Mouse (Mus musculus): ENCODE measurements at regions not wholly inside any gene's neighbourhood (a gene's known extent, or its start where the extent isn't known, plus 50 kb on each side); places are given as distances from the start of the nearest gene placed in this dataset.

GRCm38 (mm10) chr10:111783496-111783895 is 189.0 kb upstream of the Krr1 start:
- no peak for DNase-seq (ENCODE audit: low read depth, low spot score)

- no peak for DNase-seq (ENCODE audit: low read depth, low spot score)
Measured at GRCm38 (mm10) chr10:111784065-111784853, 188.2 kb upstream of the Krr1 start.

- no peak for DNase-seq (ENCODE audit: low read depth, low spot score)
Measured at GRCm38 (mm10) chr10:111787175-111787574, 185.3 kb upstream of the Krr1 start.

GRCm38 (mm10) chr10:111789264-111789663 is 183.2 kb upstream of the Krr1 start:
- no peak for DNase-seq (ENCODE audit: low read depth, low spot score)

GRCm38 (mm10) chr10:111790911-111791310 is 181.6 kb upstream of the Krr1 start:
- no peak for DNase-seq (ENCODE audit: low read depth, low spot score)

GRCm38 (mm10) chr10:111795056-111795455 is 177.4 kb upstream of the Krr1 start:
- DNase-seq (ENCODE audit: low read depth, low spot score): no peak

- no peak for DNase-seq (ENCODE audit: low read depth, low spot score)
Measured at GRCm38 (mm10) chr10:111795756-111796155, 176.7 kb upstream of the Krr1 start.

- no peak for DNase-seq (ENCODE audit: low read depth, low spot score)
Measured at GRCm38 (mm10) chr10:111798851-111799281, 173.6 kb upstream of the Krr1 start.

- DNase-seq (ENCODE audit: low read depth, low spot score): no peak
Measured at GRCm38 (mm10) chr10:111799850-111800589, 172.4 kb upstream of the Krr1 start.

GRCm38 (mm10) chr10:111800590-111800935 is 171.9 kb upstream of the Krr1 start:
- no peak for DNase-seq (ENCODE audit: low read depth, low spot score)

GRCm38 (mm10) chr10:111801021-111801793 is 171.3 kb upstream of the Krr1 start:
- DNase-seq (ENCODE audit: low read depth, low spot score): no peak

GRCm38 (mm10) chr10:111801794-111802359 is 170.6 kb upstream of the Krr1 start:
- DNase-seq (ENCODE audit: low read depth, low spot score): no peak

GRCm38 (mm10) chr10:111806333-111806732 is 166.1 kb upstream of the Krr1 start:
- DNase-seq (ENCODE audit: low read depth, low spot score): no peak

- no peak for DNase-seq (ENCODE audit: low read depth, low spot score)
Measured at GRCm38 (mm10) chr10:111806916-111807315, 165.5 kb upstream of the Krr1 start.

GRCm38 (mm10) chr10:111813736-111814135 is 158.7 kb upstream of the Krr1 start:
- DNase-seq (ENCODE audit: low read depth, low spot score): no peak

- no peak for DNase-seq (ENCODE audit: low read depth, low spot score)
Measured at GRCm38 (mm10) chr10:111814648-111815047, 157.8 kb upstream of the Krr1 start.

GRCm38 (mm10) chr10:111815160-111815559 is 157.3 kb upstream of the Krr1 start:
- no peak for DNase-seq (ENCODE audit: low read depth, low spot score)

GRCm38 (mm10) chr10:111815821-111816599 is 156.5 kb upstream of the Krr1 start:
- no peak for DNase-seq (ENCODE audit: low read depth, low spot score)

- no peak for DNase-seq (ENCODE audit: low read depth, low spot score)
Measured at GRCm38 (mm10) chr10:111819755-111820451, 152.6 kb upstream of the Krr1 start.

GRCm38 (mm10) chr10:111824820-111825219 is 147.6 kb upstream of the Krr1 start:
- peak; percentile 62 for DNase-seq (ENCODE audit: low read depth, low spot score)

Data from c-Kit-negative CD71-positive TER-119-positive erythroid progenitor cells, embryonic 14.5 days (primary cell).